Mouse (Mus musculus): ENCODE measurements at regions not wholly inside any gene's neighbourhood (a gene's known extent, or its start where the extent isn't known, plus 50 kb on each side); places are given as distances from the start of the nearest gene placed in this dataset.

DNA sequence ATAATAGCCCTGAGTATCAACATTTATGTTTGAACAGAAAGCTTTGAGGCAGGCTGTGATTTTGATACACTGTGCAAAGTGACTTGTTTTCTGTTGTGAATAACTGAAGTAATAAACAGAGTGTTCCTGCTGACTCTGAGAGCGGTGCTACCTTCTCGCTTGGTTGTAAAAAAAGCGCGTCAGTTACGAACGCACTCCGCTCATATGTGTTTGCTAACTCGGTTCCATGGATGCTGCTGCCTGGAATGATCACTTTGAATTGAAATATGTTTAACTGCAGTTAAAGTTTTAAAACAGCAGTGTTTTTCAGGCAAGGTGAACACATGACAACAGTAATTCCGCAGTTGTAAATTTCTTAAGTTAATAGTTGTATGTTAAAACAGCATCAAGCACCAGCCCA lies 567.7 kb downstream of the Prkd1 start:
- H3K4me2 ChIP-seq (replicated peaks; ENCODE audit: low read depth, low read length) = no peak overlapping the region
- no peaks in the 10 kb centered on the region for H3K36me3 ChIP-seq (ENCODE audit: control insufficient read depth, insufficient read depth, low read length)
- WGBS = 91% methylated on average over 9 of the region's 9 CpGs
- H3K4me1 ChIP-seq (ENCODE audit: control insufficient read depth, insufficient read depth, low read length) = no peaks in the 10 kb centered on the region
- H3K9me3 ChIP-seq (ENCODE audit: control insufficient read depth, low read length) = no peaks in the 10 kb centered on the region
- no peak overlapping the region for H3K9ac ChIP-seq (ENCODE audit: low read depth, low read length)
- ATAC-seq (ENCODE audit: low FRiP score, low TSS enrichment) = no peak
- no peak overlapping the region for H3K4me3 ChIP-seq (ENCODE audit: low read length)
- no peaks in the 10 kb centered on the region for H3K27me3 ChIP-seq (ENCODE audit: control insufficient read depth, insufficient read depth, low read length)
- no peak overlapping the region for H3K27ac ChIP-seq (ENCODE audit: low read depth, low read length)

DNA sequence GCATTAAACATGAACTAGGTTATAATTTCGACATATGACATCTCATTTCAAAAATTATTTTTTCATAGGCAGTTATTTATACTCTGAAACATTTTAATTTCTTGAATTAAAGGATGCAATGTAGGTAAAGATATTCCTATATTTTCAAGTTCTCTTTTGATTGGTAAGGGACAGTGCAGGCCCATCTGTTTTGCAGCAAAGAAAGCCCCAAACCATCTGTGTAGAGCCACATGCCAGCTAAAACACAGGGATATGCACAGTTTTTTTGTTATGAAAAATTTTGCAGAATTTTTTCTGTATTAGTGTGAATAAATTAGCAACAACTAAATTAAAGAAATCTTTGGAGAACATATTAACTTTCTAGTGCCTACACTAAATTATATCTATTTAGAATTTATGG lies 567.3 kb downstream of the Prkd1 start:
- no peak for ATAC-seq (ENCODE audit: low FRiP score, low TSS enrichment)
- Histone ChIP-seq H3K4me1 (ENCODE audit: control insufficient read depth, insufficient read depth, low read length) (no peaks in the 10 kb centered on the region), H3K36me3 (ENCODE audit: control insufficient read depth, insufficient read depth, low read length) (no peaks in the 10 kb centered on the region), H3K4me3 (ENCODE audit: low read length) (no peak overlapping the region), H3K27me3 (ENCODE audit: control insufficient read depth, insufficient read depth, low read length) (no peaks in the 10 kb centered on the region), H3K9ac (ENCODE audit: low read depth, low read length) (no peak overlapping the region), H3K27ac (ENCODE audit: low read depth, low read length) (no peak overlapping the region), H3K4me2 (replicated peaks; ENCODE audit: low read depth, low read length) (no peak overlapping the region), H3K9me3 (ENCODE audit: control insufficient read depth, low read length) (no peaks in the 10 kb centered on the region)
- WGBS = 86% methylated on average over 1 of the region's 1 CpGs

DNA sequence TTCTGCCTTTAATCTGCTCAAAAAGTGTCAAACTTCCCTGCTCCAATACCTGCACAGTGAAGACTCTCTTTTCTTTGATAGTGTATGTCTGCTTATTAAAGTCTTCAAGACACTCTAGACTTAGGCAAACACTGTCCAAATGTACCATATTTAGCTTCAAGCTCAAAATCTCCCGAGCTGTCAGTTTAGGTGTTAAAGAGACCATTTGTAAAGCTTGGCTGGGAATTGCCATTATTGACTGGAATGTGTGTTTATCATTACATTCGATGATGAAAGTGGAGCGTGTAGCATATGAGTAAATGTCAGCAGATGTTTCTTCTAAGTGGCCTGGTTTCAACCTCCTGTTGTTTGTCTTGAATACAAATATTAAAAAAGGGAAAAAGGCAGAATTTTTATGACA lies 564.4 kb downstream of the Prkd1 start:
- Histone ChIP-seq H3K36me3 (ENCODE audit: control insufficient read depth, insufficient read depth, low read length) (no peaks in the 10 kb centered on the region), H3K9ac (ENCODE audit: low read depth, low read length) (no peak overlapping the region), H3K4me1 (ENCODE audit: control insufficient read depth, insufficient read depth, low read length) (no peaks in the 10 kb centered on the region), H3K27me3 (ENCODE audit: control insufficient read depth, insufficient read depth, low read length) (no peaks in the 10 kb centered on the region), H3K27ac (ENCODE audit: low read depth, low read length) (no peak overlapping the region), H3K4me3 (ENCODE audit: low read length) (no peak overlapping the region), H3K9me3 (ENCODE audit: control insufficient read depth, low read length) (no peaks in the 10 kb centered on the region), H3K4me2 (replicated peaks; ENCODE audit: low read depth, low read length) (no peak overlapping the region)
- ATAC-seq (ENCODE audit: low FRiP score, low TSS enrichment) = no peak
- 60% methylated on average over 3 of the region's 3 CpGs for WGBS

DNA sequence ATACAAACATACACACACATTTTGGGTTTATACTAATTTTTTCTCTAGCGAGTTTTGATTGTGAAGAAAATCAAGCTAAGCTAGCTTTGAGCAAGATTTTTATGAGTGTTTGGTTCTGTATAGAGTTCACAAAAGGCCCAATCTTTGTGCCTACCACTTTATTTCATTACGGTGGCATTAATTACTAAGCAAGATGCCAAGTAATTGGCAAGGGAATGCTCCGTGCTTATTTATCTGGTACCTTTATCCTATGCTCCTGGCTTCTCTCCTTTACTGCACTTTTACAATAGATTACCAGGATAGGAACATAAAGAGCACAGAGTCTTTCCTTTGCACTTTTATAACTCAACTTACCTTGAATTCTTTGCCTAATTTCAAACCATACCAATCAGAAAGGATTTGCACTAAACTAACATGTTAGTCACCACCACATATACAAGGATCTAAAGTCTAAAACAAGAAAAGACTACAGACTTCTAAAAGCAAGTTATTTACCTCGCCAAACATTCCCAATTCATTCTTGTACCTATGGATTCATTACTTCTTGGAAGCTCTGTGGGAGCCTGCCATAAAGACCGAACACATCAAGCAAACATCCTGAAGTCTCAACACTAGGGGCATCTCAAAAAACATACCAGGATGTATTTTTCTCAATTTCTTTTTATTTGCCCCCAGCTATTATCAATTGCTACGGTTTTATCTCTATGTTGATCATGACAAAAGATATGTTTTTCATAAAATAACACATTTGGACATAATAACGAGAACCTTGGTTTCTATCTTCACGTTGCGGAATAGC lies 537.5 kb downstream of the Prkd1 start:
- H3K9ac ChIP-seq (ENCODE audit: low read depth, low read length) = no peak overlapping the region
- ATAC-seq (ENCODE audit: low FRiP score, low TSS enrichment) = no peak
- no peaks in the 10 kb centered on the region for H3K36me3 ChIP-seq (ENCODE audit: control insufficient read depth, insufficient read depth, low read length)
- no peak overlapping the region for H3K4me2 ChIP-seq (replicated peaks; ENCODE audit: low read depth, low read length)
- H3K4me1 ChIP-seq (ENCODE audit: control insufficient read depth, insufficient read depth, low read length) = no peaks in the 10 kb centered on the region
- 90% methylated on average over 9 of the region's 9 CpGs for WGBS
- H3K27me3 ChIP-seq (ENCODE audit: control insufficient read depth, insufficient read depth, low read length) = no peaks in the 10 kb centered on the region
- H3K27ac ChIP-seq (ENCODE audit: low read depth, low read length) = no peak overlapping the region
- H3K4me3 ChIP-seq (ENCODE audit: low read length) = no peak overlapping the region
- no peaks in the 10 kb centered on the region for H3K9me3 ChIP-seq (ENCODE audit: control insufficient read depth, low read length)

DNA sequence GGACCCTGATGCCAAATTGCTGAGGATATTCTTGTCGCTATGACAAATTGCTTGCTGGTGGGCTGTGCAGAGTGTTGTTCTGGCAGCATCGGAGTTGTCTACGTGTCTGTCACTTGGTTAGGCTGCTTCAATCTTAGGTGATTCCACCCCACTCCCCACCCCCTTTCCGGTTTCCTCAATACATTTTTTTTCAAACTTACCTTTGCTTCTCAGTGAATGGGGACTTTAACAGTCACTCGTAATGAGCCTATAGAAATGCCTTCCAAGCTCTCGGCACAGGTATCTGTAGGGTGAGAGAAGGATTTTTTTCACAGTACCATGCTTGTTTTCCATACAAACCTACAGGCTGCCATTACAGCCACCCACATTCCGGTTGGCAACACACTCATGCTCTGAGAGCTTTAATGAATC lies 536.8 kb downstream of the Prkd1 start:
- no peaks in the 10 kb centered on the region for H3K27me3 ChIP-seq (ENCODE audit: control insufficient read depth, insufficient read depth, low read length)
- no peaks in the 10 kb centered on the region for H3K36me3 ChIP-seq (ENCODE audit: control insufficient read depth, insufficient read depth, low read length)
- H3K4me1 ChIP-seq (ENCODE audit: control insufficient read depth, insufficient read depth, low read length) = no peaks in the 10 kb centered on the region
- H3K4me2 ChIP-seq (replicated peaks; ENCODE audit: low read depth, low read length) = no peak overlapping the region
- 88% methylated on average over 7 of the region's 7 CpGs for WGBS
- no peaks in the 10 kb centered on the region for H3K9me3 ChIP-seq (ENCODE audit: control insufficient read depth, low read length)
- no peak for ATAC-seq (ENCODE audit: low FRiP score, low TSS enrichment)
- no peak overlapping the region for H3K9ac ChIP-seq (ENCODE audit: low read depth, low read length)
- no peak overlapping the region for H3K27ac ChIP-seq (ENCODE audit: low read depth, low read length)
- no peak overlapping the region for H3K4me3 ChIP-seq (ENCODE audit: low read length)

DNA sequence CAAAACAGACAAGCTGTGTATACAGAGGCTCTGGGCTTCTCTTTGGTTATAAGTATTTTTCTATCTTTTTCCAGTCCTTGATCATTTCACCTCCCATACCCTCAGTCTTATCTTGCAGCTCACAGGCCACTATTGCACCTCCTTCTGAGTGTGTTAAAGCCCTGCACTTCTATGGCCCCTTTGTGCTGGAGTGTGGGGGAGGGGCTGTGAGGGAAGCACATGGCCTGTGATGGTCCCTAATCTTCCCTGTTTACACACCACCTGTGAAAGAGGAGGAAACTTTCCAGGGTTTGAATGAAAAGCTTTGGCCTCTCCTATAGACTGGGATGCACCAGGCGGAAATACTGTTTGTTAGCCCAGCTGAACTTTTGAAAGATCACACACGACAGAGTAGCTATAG lies 533.0 kb downstream of the Prkd1 start:
- Histone ChIP-seq H3K9ac (ENCODE audit: low read depth, low read length) (no peak overlapping the region), H3K27ac (ENCODE audit: low read depth, low read length) (no peak overlapping the region), H3K36me3 (ENCODE audit: control insufficient read depth, insufficient read depth, low read length) (no peaks in the 10 kb centered on the region), H3K9me3 (ENCODE audit: control insufficient read depth, low read length) (no peaks in the 10 kb centered on the region), H3K27me3 (ENCODE audit: control insufficient read depth, insufficient read depth, low read length) (no peaks in the 10 kb centered on the region; the same call in 1 of the 2 replicates), H3K4me1 (ENCODE audit: control insufficient read depth, insufficient read depth, low read length) (no peaks in the 10 kb centered on the region; the same call in 1 of the 2 replicates), H3K4me2 (replicated peaks; ENCODE audit: low read depth, low read length) (no peak overlapping the region), H3K4me3 (ENCODE audit: low read length) (no peak overlapping the region)
- ATAC-seq (ENCODE audit: low FRiP score, low TSS enrichment) = no peak
- WGBS = 59% methylated on average over 2 of the region's 2 CpGs

DNA sequence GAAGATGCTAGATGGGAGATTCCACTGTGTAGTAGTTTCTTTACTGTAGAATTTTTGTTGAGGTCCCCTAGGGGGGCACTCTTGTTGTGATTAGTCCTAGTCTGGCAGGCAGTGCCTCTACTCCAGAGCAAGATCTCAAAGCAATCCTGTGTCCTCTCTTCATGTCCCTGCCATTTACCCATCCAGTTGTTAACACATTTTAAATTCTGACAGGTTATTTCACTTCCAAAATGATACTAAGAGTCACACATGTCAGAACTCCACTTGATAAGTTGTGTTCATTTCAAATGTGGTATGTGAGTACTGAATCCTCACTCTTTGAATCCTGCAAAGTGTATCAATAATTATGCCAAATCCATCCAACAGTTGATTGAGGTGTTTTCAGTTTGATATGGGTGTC lies 530.6 kb downstream of the Prkd1 start:
- no peak overlapping the region for H3K4me3 ChIP-seq (ENCODE audit: low read length)
- H3K27ac ChIP-seq (ENCODE audit: low read depth, low read length) = no peak overlapping the region
- no peak overlapping the region for H3K9ac ChIP-seq (ENCODE audit: low read depth, low read length)
- no peaks in the 10 kb centered on the region; the same call in 1 of the 2 replicates for H3K4me1 ChIP-seq (ENCODE audit: control insufficient read depth, insufficient read depth, low read length)
- no peaks in the 10 kb centered on the region for H3K9me3 ChIP-seq (ENCODE audit: control insufficient read depth, low read length)
- H3K27me3 ChIP-seq (ENCODE audit: control insufficient read depth, insufficient read depth, low read length) = no peaks in the 10 kb centered on the region; the same call in 1 of the 2 replicates
- H3K4me2 ChIP-seq (replicated peaks; ENCODE audit: low read depth, low read length) = no peak overlapping the region
- H3K36me3 ChIP-seq (ENCODE audit: control insufficient read depth, insufficient read depth, low read length) = no peaks in the 10 kb centered on the region
- ATAC-seq (ENCODE audit: low FRiP score, low TSS enrichment) = no peak

DNA sequence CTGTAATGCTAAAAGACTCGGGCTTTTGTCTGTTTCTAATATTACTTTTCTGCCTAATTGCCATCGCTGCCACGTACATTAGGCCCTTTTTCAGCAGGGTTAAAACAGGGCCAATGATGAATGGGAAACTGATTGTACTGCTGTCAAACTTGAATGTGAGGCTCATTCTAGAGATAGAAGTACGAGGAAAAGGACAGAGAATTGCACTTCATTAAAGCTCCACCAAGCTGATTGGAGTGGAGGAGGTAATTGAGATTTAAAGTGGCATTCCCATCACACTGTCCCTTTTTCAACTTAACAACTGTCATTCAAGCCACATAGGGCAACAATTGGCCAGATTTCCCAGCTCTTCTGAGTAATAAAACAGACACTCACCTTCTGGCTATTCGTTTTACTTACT lies 526.8 kb downstream of the Prkd1 start:
- H3K27me3 ChIP-seq (ENCODE audit: control insufficient read depth, insufficient read depth, low read length) = no peaks in the 10 kb centered on the region; the same call in 1 of the 2 replicates
- 49% methylated on average over 5 of the region's 5 CpGs for WGBS
- H3K27ac ChIP-seq (ENCODE audit: low read depth, low read length) = no peak overlapping the region

DNA sequence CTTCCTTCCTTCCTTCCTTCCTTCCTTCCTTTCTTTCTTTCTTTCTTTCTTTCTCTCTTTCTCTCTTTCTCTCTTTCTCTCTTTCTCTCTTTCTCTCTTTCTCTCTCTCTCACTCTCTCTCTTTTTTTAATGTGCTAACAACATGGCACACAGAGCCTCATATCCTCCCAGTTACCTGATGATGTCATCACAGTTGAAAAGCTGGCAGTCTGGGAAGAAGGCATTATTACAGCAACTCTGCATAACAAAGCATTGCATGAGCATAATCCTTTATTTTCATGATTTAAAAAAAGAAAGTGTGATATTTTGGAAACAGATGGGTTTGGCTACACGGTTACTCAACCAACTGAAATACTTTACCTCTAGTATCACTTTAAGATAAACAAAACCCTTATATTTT lies 525.9 kb downstream of the Prkd1 start:
- no peak overlapping the region for H3K27ac ChIP-seq (ENCODE audit: low read depth, low read length)
- ATAC-seq (ENCODE audit: low FRiP score, low TSS enrichment) = no peak
- H3K27me3 ChIP-seq (ENCODE audit: control insufficient read depth, insufficient read depth, low read length) = no peaks in the 10 kb centered on the region; the same call in 1 of the 2 replicates
- no peaks in the 10 kb centered on the region for H3K9me3 ChIP-seq (ENCODE audit: control insufficient read depth, low read length)
- no peak overlapping the region for H3K4me2 ChIP-seq (replicated peaks; ENCODE audit: low read depth, low read length)
- H3K4me3 ChIP-seq (ENCODE audit: low read length) = no peak overlapping the region
- no peaks in the 10 kb centered on the region for H3K36me3 ChIP-seq (ENCODE audit: control insufficient read depth, insufficient read depth, low read length)
- H3K4me1 ChIP-seq (ENCODE audit: control insufficient read depth, insufficient read depth, low read length) = no peaks in the 10 kb centered on the region; the same call in 1 of the 2 replicates
- WGBS = 92% methylated on average over 1 of the region's 1 CpGs
- no peak overlapping the region for H3K9ac ChIP-seq (ENCODE audit: low read depth, low read length)

More for the DNA sequence above, 526.8 kb downstream of the Prkd1 start:
- Histone ChIP-seq H3K9me3 (ENCODE audit: control insufficient read depth, low read length) (no peaks in the 10 kb centered on the region), H3K4me1 (ENCODE audit: control insufficient read depth, insufficient read depth, low read length) (no peaks in the 10 kb centered on the region; the same call in 1 of the 2 replicates), H3K9ac (ENCODE audit: low read depth, low read length) (no peak overlapping the region), H3K4me3 (ENCODE audit: low read length) (no peak overlapping the region), H3K36me3 (ENCODE audit: control insufficient read depth, insufficient read depth, low read length) (no peaks in the 10 kb centered on the region), H3K4me2 (replicated peaks; ENCODE audit: low read depth, low read length) (no peak overlapping the region)
- ATAC-seq (ENCODE audit: low FRiP score, low TSS enrichment) = no peak
